26 mouse cellular contexts compared by ENCODE assay signal in genomic region chr17:45485581-45485980, GRCm38 (mm10). TPM values are rescaled to one million over a fixed set of nuclear protein-coding genes. Genes with fewer than 3 reads are reported as not detected.
DNase-seq lines count a peak whose midpoint lies in the region; ATAC-seq and TF ChIP-seq lines count a peak whose summit lies in the region.
"Had no signal": no experiment of that assay in that cellular context is flagged by ENCODE, and none has a peak within 500 bp of the region (broad histone marks: within the 10 kb centered on the region; RNA-seq: fewer than 3 reads in every experiment).

No protein-coding gene starts in this region.

- H3K4me1 ChIP-seq in hindbrain, postnatal 0 days (ENCODE audit: insufficient read depth, low read length): no peaks in the 10 kb centered on the region
- H3K4me1 ChIP-seq: embryonic facial prominence, embryonic 13.5 days; embryonic facial prominence, embryonic 15.5 days; forebrain, embryonic 10.5 days; forebrain, embryonic 12.5 days had no signal

- no peak for ATAC-seq in hindbrain, postnatal 0 days
- ATAC-seq: forebrain, embryonic 14.5 days; forebrain, embryonic 16.5 days had no signal

- H3K4me2 ChIP-seq in hindbrain, postnatal 0 days (ENCODE audit: low read depth, low read length): no peak overlapping the region
- H3K4me2 ChIP-seq: embryonic facial prominence, embryonic 13.5 days; embryonic facial prominence, embryonic 15.5 days; forebrain, embryonic 12.5 days had no signal

- no peaks in the 10 kb centered on the region for H3K27me3 ChIP-seq in hindbrain, postnatal 0 days (ENCODE audit: insufficient read depth, low read length)
- H3K27me3 ChIP-seq: embryonic facial prominence, embryonic 13.5 days; embryonic facial prominence, embryonic 15.5 days had no signal

- no peaks in the 10 kb centered on the region for H3K36me3 ChIP-seq in hindbrain, postnatal 0 days (ENCODE audit: insufficient read depth, low read length)
- H3K36me3 ChIP-seq: embryonic facial prominence, embryonic 13.5 days; embryonic facial prominence, embryonic 15.5 days; forebrain, embryonic 10.5 days; forebrain, embryonic 12.5 days had no signal

- WGBS in hindbrain, postnatal 0 days: 89% methylated on average over 7 of the region's 7 CpGs

- H3K4me3 ChIP-seq in hindbrain, postnatal 0 days (ENCODE audit: low read length): no peak overlapping the region
- H3K4me3 ChIP-seq: embryonic facial prominence, embryonic 13.5 days; embryonic facial prominence, embryonic 15.5 days; erythroblast, embryonic 14.5 days; forebrain, embryonic 10.5 days; forebrain, embryonic 12.5 days had no signal

- H3K27ac ChIP-seq in hindbrain, postnatal 0 days: no peak overlapping the region
- H3K27ac ChIP-seq: embryonic facial prominence, embryonic 13.5 days; embryonic facial prominence, embryonic 15.5 days; forebrain, embryonic 10.5 days; forebrain, embryonic 12.5 days had no signal

- no peak overlapping the region for H3K9ac ChIP-seq in hindbrain, postnatal 0 days (replicated peaks; ENCODE audit: low read length)
- H3K9ac ChIP-seq: embryonic facial prominence, embryonic 13.5 days; embryonic facial prominence, embryonic 15.5 days; forebrain, embryonic 12.5 days had no signal

- peak; percentile 43 to 72 for DNase-seq in layer of hippocampus, adult 18-20 months (ENCODE audit: low spot score in 2 of 2)
- DNase-seq in layer of hippocampus, postnatal 10 days (ENCODE audit: low spot score in 2 of 2): no peak
- peak; percentile 72 for DNase-seq in brain, adult 2 months (ENCODE audit: low read depth, low spot score)
- DNase-seq in layer of hippocampus, adult 8-10 months (ENCODE audit: low spot score in 2 of 2): peak; percentile 37 to 54
- peak; percentile 40 to 42 for DNase-seq in layer of hippocampus, postnatal 36 days
- no peak for DNase-seq in hindbrain, postnatal 0 days (ENCODE audit: low spot score)
- DNase-seq in cerebellum, adult 11-12 months: no peak
- DNase-seq: adrenal gland, adult 2 months; adrenal gland, postnatal 10 days; adrenal gland, postnatal 25 days; cerebellum, adult 2 months; cerebellum, adult 9-10 months; cerebellum, postnatal 14 days; cerebellum, postnatal 36 days; embryo, embryonic 11 days had no signal

- no peak for TF ChIP-seq CTCF in hindbrain, postnatal 0 days (IDR thresholded peaks at IDR 0.05; ENCODE audit: low read depth)

- H3K9me3 ChIP-seq in hindbrain, postnatal 0 days (ENCODE audit: low read length): 0 out of 2 replicates have a peak, but pooled peaks cover 2% of the 10 kb centered on the region
- H3K9me3 ChIP-seq: embryonic facial prominence, embryonic 13.5 days; embryonic facial prominence, embryonic 15.5 days; forebrain, embryonic 12.5 days had no signal

RNA-seq across cellular contexts. Expression of gene Spats1, which starts 10.4 kb away (rescaled TPM):
- 1 to 10 TPM; 4.4 to 4.7 TPM for total RNA-seq in layer of hippocampus, adult 18-20 months (2021)
- 1 to 10 TPM; 2.9 to 3.5 TPM for total RNA-seq in layer of hippocampus, postnatal 10 days (2021)
- total RNA-seq in layer of hippocampus, adult 8-10 months (2022): 1 to 10 TPM; 5.0 to 7.8 (median 5.9) TPM
- 1 to 10 TPM; 3.9 to 4.4 TPM for total RNA-seq in layer of hippocampus, postnatal 36 days (2021)
- 0.29 and 4.2 TPM in 2 replicates for total RNA-seq in hindbrain, postnatal 0 days (2014; rRNA removed)
- 2.9 and 3.5 TPM in 2 replicates for polyA plus RNA-seq in hindbrain, postnatal 0 days (2015; fragmentation: Nextera tagmentation; extraction: Ambion mirVana)
- total RNA-seq: adrenal gland, adult 2 months had no signal
- polyA plus RNA-seq: erythroblast, embryonic 14.5 days had no signal

RNA-seq across cellular contexts. Expression of gene Aars2, which starts 21.1 kb away (rescaled TPM):
- 10 to 100 TPM; 21.9 to 22.7 TPM for total RNA-seq in layer of hippocampus, adult 18-20 months (2021)
- 10 to 100 TPM; 19.5 to 22.6 TPM for total RNA-seq in layer of hippocampus, postnatal 10 days (2021)
- 10 to 100 TPM; 21.8 to 30.6 (median 24.3) TPM for total RNA-seq in layer of hippocampus, adult 8-10 months (2022)
- 10 to 100 TPM; 22.7 to 25.4 TPM for total RNA-seq in layer of hippocampus, postnatal 36 days (2021)
- 28.5 and 34.5 TPM in 2 replicates for total RNA-seq in hindbrain, postnatal 0 days (2014; rRNA removed)
- polyA plus RNA-seq in hindbrain, postnatal 0 days (2015; fragmentation: Nextera tagmentation; extraction: Ambion mirVana): 14.2 and 15.7 TPM in 2 replicates

RNA-seq across cellular contexts. Expression of gene Tcte1, which starts 37.7 kb away (rescaled TPM):
- total RNA-seq in layer of hippocampus, adult 18-20 months (2021): 1 to 10 TPM in 1 of 2 experiments, under 1 TPM in 1; 0.91 to 1.6 TPM
- total RNA-seq in layer of hippocampus, postnatal 10 days (2021): under 1 TPM; 0.57 to 0.69 TPM
- 1 to 10 TPM in 3 of 4 experiments, under 1 TPM in 1; 0.92 to 1.3 (median 1.1) TPM for total RNA-seq in layer of hippocampus, adult 8-10 months (2022)
- under 1 TPM; 0.43 to 0.65 TPM for total RNA-seq in layer of hippocampus, postnatal 36 days (2021)
- total RNA-seq in hindbrain, postnatal 0 days (2014; rRNA removed): 0.58 and 1.5 TPM in 2 replicates
- 3.9 and 4.3 TPM in 2 replicates for polyA plus RNA-seq in hindbrain, postnatal 0 days (2015; fragmentation: Nextera tagmentation; extraction: Ambion mirVana)
- total RNA-seq: adrenal gland, adult 2 months; adrenal gland, postnatal 10 days; adrenal gland, postnatal 25 days; adrenal gland, postnatal 4 days; common myeloid progenitor, adult 5-6 weeks; MEL had no signal
- polyA plus RNA-seq: adrenal gland, adult 2 months; C2C12; erythroblast, embryonic 14.5 days had no signal

RNA-seq across cellular contexts. Expression of gene Cdc5l, which starts 52.0 kb away (rescaled TPM):
- 10 to 100 TPM; 58.7 TPM for total RNA-seq in layer of hippocampus, adult 18-20 months (2021)
- 10 to 100 TPM; 47.4 to 50.6 TPM for total RNA-seq in layer of hippocampus, postnatal 10 days (2021)
- total RNA-seq in layer of hippocampus, adult 8-10 months (2022): 10 to 100 TPM; 50.3 to 60.3 (median 55.7) TPM
- 10 to 100 TPM; 56.7 to 57.5 TPM for total RNA-seq in layer of hippocampus, postnatal 36 days (2021)
- 21.5 and 38.1 TPM in 2 replicates for total RNA-seq in hindbrain, postnatal 0 days (2014; rRNA removed)
- polyA plus RNA-seq in hindbrain, postnatal 0 days (2015; fragmentation: Nextera tagmentation; extraction: Ambion mirVana): 54.2 and 57.7 TPM in 2 replicates

Comparison
In these comparisons a context has a peak if more than half of its experiments do, and no peak if none do; other contexts are left out.
1. DNase-seq: peak in layer of hippocampus, adult 18-20 months (2 of 2), brain, adult 2 months (single experiment), layer of hippocampus, adult 8-10 months (2 of 2) and layer of hippocampus, postnatal 36 days (2 of 2); none in layer of hippocampus, postnatal 10 days (0 of 2), hindbrain, postnatal 0 days (single experiment) and cerebellum, adult 11-12 months (single experiment).